ENCODE assay signal across 17 mouse cellular contexts in the genomic region with DNA sequence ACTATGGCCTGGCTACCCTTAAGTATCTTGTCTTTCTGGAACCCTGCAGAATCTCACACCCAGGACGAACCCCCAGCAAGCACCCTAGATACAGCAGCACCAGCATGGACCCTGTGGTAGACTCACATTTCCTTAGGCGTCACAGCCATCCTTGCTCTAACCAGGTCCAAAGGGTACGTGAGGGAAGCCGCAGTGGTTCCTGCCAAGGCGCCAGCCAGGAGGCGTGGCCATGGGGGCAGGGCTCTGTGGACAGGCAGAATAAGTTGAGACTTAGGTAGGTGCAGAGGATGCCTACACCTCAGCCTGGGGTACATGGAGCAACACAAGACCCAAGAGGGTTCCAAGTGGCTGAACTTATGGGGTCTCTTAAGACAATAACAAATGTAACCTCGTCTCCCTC. TPM values are rescaled to one million over a fixed set of nuclear protein-coding genes. Genes with fewer than 3 reads are reported as not detected.
DNase-seq lines count a peak whose midpoint lies in the region; ATAC-seq and TF ChIP-seq lines count a peak whose summit lies in the region.
"Had no signal": no experiment of that assay in that cellular context is flagged by ENCODE, and none has a peak within 500 bp of the region (broad histone marks: within the 10 kb centered on the region; RNA-seq: fewer than 3 reads in every experiment).

No protein-coding gene starts in this region.

- TF ChIP-seq EP300 in heart, adult 2 months (IDR thresholded peaks at IDR 0.05; ENCODE audit: insufficient read depth, low read depth, low read length) = no peak

- no peaks in the 10 kb centered on the region for H3K9me3 ChIP-seq in heart, embryonic 11.5 days (replicated peaks; ENCODE audit: control insufficient read depth, low read length)
- no peaks in the 10 kb centered on the region for H3K9me3 ChIP-seq in intestine, embryonic 16.5 days (ENCODE audit: control insufficient read depth, low read length)
- H3K9me3 ChIP-seq in kidney, embryonic 16.5 days (ENCODE audit: low read length) = no peaks in the 10 kb centered on the region
- H3K9me3 ChIP-seq: embryonic facial prominence, embryonic 12.5 days; forebrain, embryonic 15.5 days; hindbrain, embryonic 15.5 days; limb, embryonic 12.5 days had no signal

- DNase-seq in heart, adult 2 months = peak; percentile 49 to 57
- no peak for DNase-seq in layer of hippocampus, adult 9-11 months
- DNase-seq in c-Kit-positive CD71-positive TER-119-positive erythroid progenitor cells, embryonic 14.5 days (ENCODE audit: low spot score) = no peak
- DNase-seq: adrenal gland, postnatal 14 days; B cell, adult 2 months; cerebellum, adult 2 months; right cerebral cortex, postnatal 25 days; thymus, postnatal 4 days had no signal

- no peak for TF ChIP-seq CTCF in heart, adult 2 months (IDR thresholded peaks at IDR 0.05)

- ATAC-seq in heart, embryonic 11.5 days (replicated peaks; ENCODE audit: insufficient number of reproducible peaks, low FRiP score, low TSS enrichment) = no peak
- ATAC-seq in intestine, embryonic 16.5 days = peak; percentile 77
- peak; percentile 49; the same call in 1 of the 2 replicates for ATAC-seq in kidney, embryonic 16.5 days (ENCODE audit: low FRiP score, low TSS enrichment)
- ATAC-seq in megakaryocyte progenitor cell, adult 5-6 weeks (replicated peaks; ENCODE audit: poor library complexity) = 0 out of 2 replicates have a peak, but pooled peaks have one; percentile 23
- ATAC-seq: forebrain, embryonic 15.5 days had no signal

- H3K4me2 ChIP-seq in heart, embryonic 11.5 days = no peak overlapping the region
- no peak overlapping the region for H3K4me2 ChIP-seq in intestine, embryonic 16.5 days (ENCODE audit: low read depth, low read length)
- H3K4me2 ChIP-seq in kidney, embryonic 16.5 days (replicated peaks; ENCODE audit: low read depth, low read length) = no peak overlapping the region
- H3K4me2 ChIP-seq: embryonic facial prominence, embryonic 12.5 days; forebrain, embryonic 15.5 days; hindbrain, embryonic 15.5 days; limb, embryonic 12.5 days had no signal

- H3K27me3 ChIP-seq in heart, adult 2 months (ENCODE audit: control insufficient read depth, insufficient read depth, low read length) = no peaks in the 10 kb centered on the region
- no peaks in the 10 kb centered on the region for H3K27me3 ChIP-seq in heart, embryonic 11.5 days (ENCODE audit: control insufficient read depth, insufficient read depth, low read length)
- H3K27me3 ChIP-seq in intestine, embryonic 16.5 days (replicated peaks; ENCODE audit: control insufficient read depth, insufficient read depth, low read length) = no peaks in the 10 kb centered on the region
- no peaks in the 10 kb centered on the region for H3K27me3 ChIP-seq in kidney, embryonic 16.5 days (ENCODE audit: insufficient read depth, low read length)
- H3K27me3 ChIP-seq: embryonic facial prominence, embryonic 12.5 days; forebrain, embryonic 15.5 days; hindbrain, embryonic 15.5 days; limb, embryonic 12.5 days had no signal

- no peak overlapping the region for H3K9ac ChIP-seq in heart, adult 2 months (ENCODE audit: low read depth, low read length)
- no peak overlapping the region for H3K9ac ChIP-seq in heart, embryonic 11.5 days (ENCODE audit: low read depth, low read length)
- H3K9ac ChIP-seq in intestine, embryonic 16.5 days (ENCODE audit: low read depth, low read length) = no peak overlapping the region
- H3K9ac ChIP-seq in kidney, embryonic 16.5 days (replicated peaks; ENCODE audit: low read length) = no peak overlapping the region
- H3K9ac ChIP-seq: embryonic facial prominence, embryonic 12.5 days; forebrain, embryonic 15.5 days; hindbrain, embryonic 15.5 days; limb, embryonic 12.5 days had no signal

- H3K79me2 ChIP-seq in heart, adult 2 months (replicated peaks; ENCODE audit: control insufficient read depth, insufficient read depth, low read length) = no peaks in the 10 kb centered on the region

- intact Hi-C loops in heart, adult 2 months (cut with DNase I) = no loop called here

- 52% methylated on average over 7 of the region's 7 CpGs for WGBS in heart, adult 2 months
- WGBS in heart, embryonic 11.5 days (ENCODE audit: insufficient replicate concordance) = 56% methylated on average over 7 of the region's 7 CpGs
- WGBS in intestine, embryonic 16.5 days = 52% methylated on average over 7 of the region's 7 CpGs
- WGBS in kidney, embryonic 16.5 days = 76% methylated on average over 7 of the region's 7 CpGs

- H3K27ac ChIP-seq in heart, adult 2 months = no peak overlapping the region
- H3K27ac ChIP-seq in heart, embryonic 11.5 days (ENCODE audit: low read depth, low read length) = no peak overlapping the region
- peak overlapping the region; percentile 53; the same call in 1 of the 2 replicates for H3K27ac ChIP-seq in intestine, embryonic 16.5 days (ENCODE audit: low read length)
- H3K27ac ChIP-seq in kidney, embryonic 16.5 days (ENCODE audit: low read length) = no peak overlapping the region
- H3K27ac ChIP-seq: embryonic facial prominence, embryonic 12.5 days; forebrain, embryonic 15.5 days; hindbrain, embryonic 15.5 days; limb, embryonic 12.5 days had no signal

- H3K4me3 ChIP-seq in heart, adult 2 months = no peak overlapping the region
- no peak overlapping the region for H3K4me3 ChIP-seq in heart, embryonic 11.5 days (ENCODE audit: low read depth, low read length)
- H3K4me3 ChIP-seq in intestine, embryonic 16.5 days (ENCODE audit: low read length) = no peak overlapping the region
- no peak overlapping the region for H3K4me3 ChIP-seq in kidney, embryonic 16.5 days (ENCODE audit: low read length)
- H3K4me3 ChIP-seq: embryonic facial prominence, embryonic 12.5 days; forebrain, embryonic 15.5 days; hindbrain, embryonic 15.5 days; limb, embryonic 12.5 days had no signal

- no peak for TF ChIP-seq POLR2A in heart, adult 2 months (IDR thresholded peaks at IDR 0.05; ENCODE audit: insufficient read depth, low read depth, low read length)

- H3K36me3 ChIP-seq in heart, adult 2 months (ENCODE audit: control insufficient read depth, insufficient read depth, low read length) = no peaks in the 10 kb centered on the region
- H3K36me3 ChIP-seq in heart, embryonic 11.5 days (ENCODE audit: control insufficient read depth, insufficient read depth, low read length) = no peaks in the 10 kb centered on the region
- H3K36me3 ChIP-seq in intestine, embryonic 16.5 days (ENCODE audit: control insufficient read depth, insufficient read depth, low read length) = no peaks in the 10 kb centered on the region
- no peaks in the 10 kb centered on the region for H3K36me3 ChIP-seq in kidney, embryonic 16.5 days (ENCODE audit: insufficient read depth, low read length)
- H3K36me3 ChIP-seq: forebrain, embryonic 15.5 days had no signal

- no peaks in the 10 kb centered on the region; the same call in 1 of the 2 replicates for H3K4me1 ChIP-seq in heart, adult 2 months (ENCODE audit: control insufficient read depth, insufficient read depth, low read length)
- H3K4me1 ChIP-seq in heart, embryonic 11.5 days (ENCODE audit: control insufficient read depth, insufficient read depth, low read length) = no peaks in the 10 kb centered on the region
- H3K4me1 ChIP-seq in intestine, embryonic 16.5 days (ENCODE audit: control insufficient read depth, insufficient read depth, low read length) = peaks cover 21% of the 10 kb centered on the region
- no peaks in the 10 kb centered on the region for H3K4me1 ChIP-seq in kidney, embryonic 16.5 days (ENCODE audit: insufficient read depth, low read length)
- H3K4me1 ChIP-seq: embryonic facial prominence, embryonic 12.5 days; forebrain, embryonic 15.5 days; hindbrain, embryonic 15.5 days had no signal

RNA-seq across cellular contexts. Expression of a gene that starts 16.6 kb away (rescaled TPM):
- total RNA-seq in heart, adult 2 months (2021) = 100 to 1,000 TPM in 1 of 2 experiments, 10 to 100 TPM in 1; 93.6 to 108 TPM
- 134 and 145 TPM in 2 replicates for polyA plus RNA-seq in heart, adult 2 months (2012; rRNA removed)
- 64.9 and 67.7 TPM in 2 replicates for polyA plus RNA-seq in heart, embryonic 11.5 days (2014; fragmentation: Nextera tagmentation; extraction: Ambion mirVana)
- polyA plus RNA-seq in intestine, embryonic 16.5 days (2015; fragmentation: Nextera tagmentation; extraction: Ambion mirVana) = 66.9 and 67.7 TPM in 2 replicates
- polyA plus RNA-seq in kidney, embryonic 16.5 days (2015; fragmentation: Nextera tagmentation; extraction: Ambion mirVana) = 81.7 and 87.8 TPM in 2 replicates
- total RNA-seq in megakaryocyte progenitor cell, adult 5-6 weeks (2015) = 9.0 and 16.0 TPM in 2 replicates
- 11.2 and 11.3 TPM in 2 replicates for total RNA-seq in megakaryocyte progenitor cell, adult 5-6 weeks (2017)

RNA-seq across cellular contexts. Expression of a gene that starts 23.4 kb away (rescaled TPM):
- 10 to 100 TPM; 49.6 to 51.6 TPM for total RNA-seq in heart, adult 2 months (2021)
- polyA plus RNA-seq in heart, adult 2 months (2012; rRNA removed) = 111 and 128 TPM in 2 replicates
- 4.8 and 5.2 TPM in 2 replicates for polyA plus RNA-seq in heart, embryonic 11.5 days (2014; fragmentation: Nextera tagmentation; extraction: Ambion mirVana)
- 7.6 and 10.5 TPM in 2 replicates for polyA plus RNA-seq in intestine, embryonic 16.5 days (2015; fragmentation: Nextera tagmentation; extraction: Ambion mirVana)
- polyA plus RNA-seq in kidney, embryonic 16.5 days (2015; fragmentation: Nextera tagmentation; extraction: Ambion mirVana) = 5.0 and 6.4 TPM in 2 replicates
- total RNA-seq in megakaryocyte progenitor cell, adult 5-6 weeks (2015) = 2.5 and 2.8 TPM in 2 replicates
- total RNA-seq in megakaryocyte progenitor cell, adult 5-6 weeks (2017) = 1.4 and 2.4 TPM in 2 replicates

RNA-seq across cellular contexts. Expression of a gene that starts 45.3 kb away (rescaled TPM):
- 10 to 100 TPM; 34.3 to 38.0 TPM for total RNA-seq in heart, adult 2 months (2021)
- 27.8 and 31.4 TPM in 2 replicates for polyA plus RNA-seq in heart, adult 2 months (2012; rRNA removed)
- polyA plus RNA-seq in heart, embryonic 11.5 days (2014; fragmentation: Nextera tagmentation; extraction: Ambion mirVana) = 23.0 and 26.2 TPM in 2 replicates
- polyA plus RNA-seq in intestine, embryonic 16.5 days (2015; fragmentation: Nextera tagmentation; extraction: Ambion mirVana) = 17.3 and 18.1 TPM in 2 replicates
- 28.0 and 34.8 TPM in 2 replicates for polyA plus RNA-seq in kidney, embryonic 16.5 days (2015; fragmentation: Nextera tagmentation; extraction: Ambion mirVana)
- 32.2 and 53.8 TPM in 2 replicates for total RNA-seq in megakaryocyte progenitor cell, adult 5-6 weeks (2015)
- 44.2 and 45.7 TPM in 2 replicates for total RNA-seq in megakaryocyte progenitor cell, adult 5-6 weeks (2017)

RNA-seq across cellular contexts. Expression of a gene that starts 45.6 kb away (rescaled TPM):
- 1 to 10 TPM; 7.0 to 8.4 TPM for total RNA-seq in heart, adult 2 months (2021)
- 9.4 and 16.0 TPM in 2 replicates for polyA plus RNA-seq in heart, adult 2 months (2012; rRNA removed)
- polyA plus RNA-seq in heart, embryonic 11.5 days (2014; fragmentation: Nextera tagmentation; extraction: Ambion mirVana) = 17.6 and 17.8 TPM in 2 replicates
- polyA plus RNA-seq in intestine, embryonic 16.5 days (2015; fragmentation: Nextera tagmentation; extraction: Ambion mirVana) = 25.1 and 29.0 TPM in 2 replicates
- 23.8 and 31.5 TPM in 2 replicates for polyA plus RNA-seq in kidney, embryonic 16.5 days (2015; fragmentation: Nextera tagmentation; extraction: Ambion mirVana)
- 7.1 and 9.2 TPM in 2 replicates for total RNA-seq in megakaryocyte progenitor cell, adult 5-6 weeks (2015)
- total RNA-seq in megakaryocyte progenitor cell, adult 5-6 weeks (2017) = 3.2 and 5.3 TPM in 2 replicates

RNA-seq across cellular contexts. Expression of a gene that starts 49.2 kb away (rescaled TPM):
- under 1 TPM; 0.25 to 0.44 TPM for total RNA-seq in heart, adult 2 months (2021)
- 0.27 and 0.38 TPM in 2 replicates for polyA plus RNA-seq in heart, adult 2 months (2012; rRNA removed)
- 0.21 and 0.39 TPM in 2 replicates for polyA plus RNA-seq in heart, embryonic 11.5 days (2014; fragmentation: Nextera tagmentation; extraction: Ambion mirVana)
- polyA plus RNA-seq in intestine, embryonic 16.5 days (2015; fragmentation: Nextera tagmentation; extraction: Ambion mirVana) = 0.11 and 0.23 TPM in 2 replicates
- polyA plus RNA-seq in kidney, embryonic 16.5 days (2015; fragmentation: Nextera tagmentation; extraction: Ambion mirVana) = 0.24 and 0.49 TPM in 2 replicates
- total RNA-seq in megakaryocyte progenitor cell, adult 5-6 weeks (2015) = not detected in 2 replicates
- total RNA-seq in megakaryocyte progenitor cell, adult 5-6 weeks (2017) = not detected in 2 replicates
- polyA plus RNA-seq: liver, embryonic 16.5 days had no signal

Comparison
In these comparisons a context has a peak if more than half of its experiments do, and no peak if none do; other contexts are left out.
1. DNase-seq: peak in heart, adult 2 months (2 of 2); none in layer of hippocampus, adult 9-11 months (single experiment) and c-Kit-positive CD71-positive TER-119-positive erythroid progenitor cells, embryonic 14.5 days (single experiment).